Mouse (Mus musculus) adrenal gland (tissue): ENCODE data around the gene Gtf3a.
"Not testable (repeated sequence)": the region's sequence is repeated elsewhere in the genome, so short reads cannot be mapped to it uniquely, and the experiment has no call there.

Experiments used
- intact Hi-C: fragments of 180-260 bp; cut with DNase I; formaldehyde crosslinking; loops from one replicate; pipeline ENCODE4 v1.15.1; 2025

The Gtf3a gene

DNA sequence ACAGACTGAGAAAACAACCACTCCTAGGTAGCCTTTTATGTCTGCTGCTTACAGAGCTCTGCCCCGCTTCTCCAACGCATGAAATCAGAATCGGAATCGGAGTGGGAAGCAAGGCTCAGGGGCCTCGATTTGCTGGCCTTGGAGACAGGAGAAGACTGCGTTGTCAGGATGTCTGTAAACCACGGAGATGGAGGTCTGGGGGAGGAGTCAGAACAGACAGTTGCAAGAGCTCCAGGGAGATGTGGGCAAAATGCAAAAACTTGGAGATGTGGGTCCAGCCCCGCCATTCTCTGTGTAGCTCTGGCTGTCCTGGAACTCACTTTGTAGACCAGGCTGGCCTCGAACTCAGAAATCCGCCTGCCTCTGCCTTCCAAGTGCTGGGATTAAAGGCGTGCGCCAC lies 15.0 kb upstream of the Gtf3a start:
- intact Hi-C loops = no loop called here

GRCm38 (mm10) chr5:146937541-146938503 lies 10.6 kb upstream of the Gtf3a start:
- intact Hi-C loops = no loop called here

DNA sequence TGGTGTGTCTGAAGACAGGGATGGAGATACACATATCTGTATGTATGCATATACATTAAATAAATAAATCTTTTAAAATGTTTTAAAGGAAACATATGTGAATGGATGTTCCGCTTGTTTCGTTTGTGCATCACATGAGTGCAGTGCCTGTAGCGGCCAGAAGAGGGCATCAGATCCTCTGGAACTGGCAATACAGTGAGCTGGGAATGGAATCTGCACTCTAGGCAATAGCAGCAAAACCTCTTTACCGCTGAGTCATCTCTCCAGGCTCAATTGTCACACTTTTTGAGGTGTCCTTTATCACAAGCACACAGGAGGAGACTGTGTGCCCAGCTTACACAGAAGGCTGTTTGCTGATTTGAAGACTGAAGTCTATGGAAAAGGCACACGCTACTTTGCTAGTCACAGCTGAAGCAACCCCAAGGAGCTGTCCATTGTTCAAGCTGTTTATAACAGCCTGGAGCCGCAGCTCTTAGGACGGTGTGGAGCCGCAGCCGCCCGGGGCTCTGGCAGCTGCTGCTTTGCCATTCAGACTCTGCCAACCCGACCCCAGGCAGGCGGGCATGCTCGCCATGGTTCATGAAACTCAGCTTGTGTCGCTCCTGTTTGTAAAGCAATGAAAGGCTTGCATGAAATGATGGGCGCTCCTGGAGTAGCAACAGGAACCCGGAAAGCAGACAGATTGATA lies 9.2 kb upstream of the Gtf3a start:
- intact Hi-C loops = loop anchor here (1.0 kb wide), 1 partner anchor 288 kb away; no protein-coding TSS in a partner anchor

GRCm38 (mm10) chr5:146940219-146940618 lies 8.2 kb upstream of the Gtf3a start:
- intact Hi-C loops = no loop called here

DNA sequence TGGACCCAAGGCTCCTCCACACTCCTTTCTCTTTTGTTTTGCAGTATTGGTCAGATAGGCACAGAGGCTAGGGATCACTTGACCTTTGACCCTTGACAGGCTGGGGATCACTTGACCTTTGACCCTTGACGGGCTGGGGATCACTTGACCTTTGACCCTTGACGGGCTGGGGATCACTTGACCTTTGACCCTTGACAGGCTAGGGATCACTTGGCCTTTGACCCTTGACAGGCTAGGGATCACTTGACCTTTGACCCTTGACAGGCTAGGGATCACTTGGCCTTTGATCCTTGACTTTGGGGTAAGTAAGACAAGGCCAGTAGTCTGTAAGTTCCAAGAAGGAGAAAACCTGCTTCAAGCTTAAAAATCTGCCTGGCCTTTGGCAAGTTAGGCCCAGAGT lies 6.5 kb upstream of the Gtf3a start:
- intact Hi-C loops = not testable (repeated sequence)

- intact Hi-C loops = no loop called here
These were observed 5.5 kb upstream of the Gtf3a start for GRCm38 (mm10) chr5:146942965-146943364.

- intact Hi-C loops = no loop called here
These were observed 3.9 kb upstream of the Gtf3a start for GRCm38 (mm10) chr5:146944568-146944967.

- intact Hi-C loops = no loop called here
These were observed 1.8 kb upstream of the Gtf3a start for GRCm38 (mm10) chr5:146946682-146947081.

GRCm38 (mm10) chr5:146947497-146947896 lies 960 bp upstream of the Gtf3a start:
- intact Hi-C loops = no loop called here

DNA sequence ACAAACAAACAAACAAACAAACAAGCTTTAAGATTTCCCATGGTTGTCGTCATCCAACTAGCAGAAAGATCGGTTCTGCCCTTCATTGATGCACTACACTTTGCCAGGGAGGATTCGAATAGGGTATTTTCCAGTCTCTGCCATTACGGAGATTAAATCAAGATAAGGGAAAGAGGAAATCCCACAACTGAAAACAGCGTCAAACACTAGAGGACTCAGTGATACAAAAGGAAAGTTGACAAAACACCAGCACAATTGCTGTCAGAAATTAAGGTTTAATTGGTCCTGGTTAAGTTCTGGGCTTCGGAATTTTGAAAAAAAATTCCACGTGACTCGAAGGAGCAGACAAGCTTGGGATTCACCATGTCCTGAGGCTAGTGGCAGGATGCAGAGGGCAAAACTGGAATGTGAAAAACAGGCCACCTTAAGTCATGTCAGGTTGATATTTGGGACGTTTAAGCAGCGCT lies 383 bp upstream of the Gtf3a start:
- intact Hi-C loops = loop anchor here (1.0 kb wide), 1 partner anchor 15 kb away; the partner anchor contains the start of gene Mtif3

GRCm38 (mm10) chr5:146954576-146954975 lies 6.1 kb downstream of the Gtf3a start:
- intact Hi-C loops = no loop called here

GRCm38 (mm10) chr5:146955651-146956050 lies 7.2 kb downstream of the Gtf3a start:
- intact Hi-C loops = no loop called here

GRCm38 (mm10) chr5:146956678-146957077 lies 8.2 kb downstream of the Gtf3a start:
- intact Hi-C loops = no loop called here

- intact Hi-C loops = loop anchor here (1.0 kb wide), 1 partner anchor 15 kb away; the partner anchor contains the start of gene Gtf3a
These were observed 14.9 kb downstream of the Gtf3a start, which contains the start of gene Mtif3 for GRCm38 (mm10) chr5:146963118-146963936. Gene Mtif3, minus strand, starts transcription at chr5:146963800.

- intact Hi-C loops = loop anchor here (1.0 kb wide), 1 partner anchor 16 kb away; the partner anchor contains the start of gene Gtf3a
These were observed 15.5 kb downstream of the Gtf3a start for GRCm38 (mm10) chr5:146963937-146964278.

- intact Hi-C loops = no loop called here
These were observed 20.4 kb downstream of the Gtf3a start for GRCm38 (mm10) chr5:146968695-146969393.

DNA sequence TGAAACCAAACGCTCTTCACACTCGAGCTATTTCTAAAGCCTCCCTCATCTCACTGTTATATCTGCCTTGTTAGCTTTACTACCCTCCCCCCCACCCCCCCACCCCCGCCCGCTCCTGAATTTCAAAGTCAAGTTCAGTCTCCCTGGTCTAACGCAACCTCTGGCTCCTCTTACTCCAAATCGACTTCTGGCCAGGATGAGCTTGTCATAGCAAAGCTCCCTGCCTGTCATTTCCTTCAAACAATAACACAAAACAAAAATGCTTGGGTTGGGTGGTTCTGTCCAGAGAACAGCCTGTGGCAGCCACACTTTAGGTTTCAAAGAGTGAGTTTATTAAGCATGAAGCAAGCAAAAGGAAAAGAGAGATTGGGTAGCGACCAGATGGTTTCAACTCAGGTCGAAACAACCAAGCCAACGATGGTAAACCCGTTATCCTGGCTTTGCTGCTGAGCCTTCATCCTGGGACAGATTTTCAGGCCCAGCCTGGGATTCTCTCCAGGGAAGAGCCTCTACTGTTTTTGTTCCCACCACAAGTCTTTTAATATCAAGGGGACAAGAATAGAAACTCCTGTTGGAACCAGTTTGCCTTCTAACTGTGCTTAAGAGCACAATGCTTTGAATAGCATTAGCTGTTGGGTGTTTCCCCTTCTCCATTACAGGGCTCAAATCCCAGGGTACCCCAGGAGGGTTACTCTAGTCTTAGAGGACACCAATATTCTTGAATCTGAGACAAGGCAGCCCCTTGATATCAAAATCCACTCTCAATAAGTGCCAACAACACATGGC lies 23.5 kb downstream of the Gtf3a start:
- intact Hi-C loops = no loop called here

DNA sequence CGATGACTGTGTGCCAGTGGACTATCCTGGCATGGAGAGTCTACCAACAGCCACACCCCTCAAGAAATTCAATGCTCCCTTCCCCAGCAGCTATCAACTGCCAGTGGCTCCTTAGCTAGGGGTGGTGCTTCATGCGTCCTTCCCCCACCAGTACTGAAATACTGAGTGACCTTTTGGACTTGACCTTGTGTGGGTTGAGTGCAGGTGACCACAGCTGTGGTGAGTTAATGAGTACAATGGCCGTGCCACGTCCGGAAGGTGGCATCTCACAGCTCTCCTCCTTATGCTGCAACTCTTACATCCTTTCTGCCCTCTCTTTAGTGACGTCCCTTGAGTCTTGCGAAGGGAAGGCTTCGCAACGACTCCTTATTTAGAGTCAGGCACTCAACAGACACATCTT lies 24.9 kb downstream of the Gtf3a start:
- intact Hi-C loops = no loop called here

DNA sequence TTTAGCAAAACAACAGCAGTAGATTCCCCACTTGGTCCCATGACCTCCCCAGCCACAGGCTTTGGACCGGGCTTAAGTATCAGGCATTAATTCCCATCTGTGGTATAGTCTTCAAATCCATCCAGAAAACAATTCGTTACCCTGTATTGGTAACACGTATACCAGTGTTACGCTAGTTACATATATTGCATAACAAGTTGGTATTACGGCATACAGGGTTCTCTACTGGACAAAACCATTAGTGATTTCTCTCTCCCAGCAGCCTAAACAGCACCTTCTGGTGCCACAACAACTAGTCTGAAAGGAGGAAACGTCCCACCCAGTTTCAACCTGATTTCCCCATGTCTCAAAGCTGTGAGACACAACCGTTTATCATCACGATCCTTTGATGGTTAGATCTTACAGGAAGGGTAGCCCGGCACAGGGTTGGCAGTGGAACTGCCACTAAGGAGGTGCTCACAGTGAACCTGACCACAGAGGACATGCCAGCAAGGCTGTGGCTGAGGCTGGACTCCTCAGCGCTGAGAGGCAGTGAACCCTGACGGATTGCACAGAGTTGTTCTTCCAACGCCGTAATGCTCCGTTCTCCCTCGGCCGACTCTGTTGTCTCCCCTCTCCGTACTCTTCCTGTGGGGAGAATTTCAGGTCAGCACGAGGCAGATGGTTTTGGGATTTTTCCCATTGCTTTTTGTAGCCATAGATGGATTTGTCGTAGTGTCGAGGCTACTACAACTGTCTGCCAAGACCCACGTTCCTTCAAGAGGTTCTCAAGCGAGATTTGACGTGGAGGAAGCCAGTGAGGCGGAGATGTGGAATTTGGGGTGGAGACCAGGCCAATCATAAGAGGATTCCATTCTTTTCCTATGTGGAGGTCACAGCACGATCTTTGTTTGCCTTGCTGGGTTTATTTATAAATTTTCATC lies 25.7 kb downstream of the Gtf3a start:
- intact Hi-C loops = no loop called here
